ENCODE assay signal across 8 mouse cellular contexts in genomic region chr14:59598260-59598627, GRCm38 (mm10). TPM values are rescaled to one million over a fixed set of nuclear protein-coding genes. Genes with fewer than 3 reads are reported as not detected.
DNase-seq lines count a peak whose midpoint lies in the region; ATAC-seq and TF ChIP-seq lines count a peak whose summit lies in the region.

No protein-coding gene starts in this region.

- H3K9me3 ChIP-seq in heart, embryonic 13.5 days = no peaks in the 10 kb centered on the region
- no peaks in the 10 kb centered on the region for H3K9me3 ChIP-seq in E14TG2a.4 (ENCODE audit: low read length)
- no peaks in the 10 kb centered on the region for H3K9me3 ChIP-seq in forebrain, embryonic 16.5 days (ENCODE audit: control insufficient read depth, low read length)
- no peaks in the 10 kb centered on the region for H3K9me3 ChIP-seq in liver, postnatal 0 days (ENCODE audit: low read length)

- peak overlapping the region; percentile 76 for H3K27ac ChIP-seq in heart, embryonic 13.5 days (replicated peaks)
- H3K27ac ChIP-seq in forebrain, embryonic 16.5 days (ENCODE audit: low read length) = peak overlapping the region; percentile 84
- H3K27ac ChIP-seq in liver, postnatal 0 days (ENCODE audit: low read depth) = peak overlapping the region; percentile 86

- H3K9ac ChIP-seq in heart, embryonic 13.5 days = peak overlapping the region; percentile 88
- H3K9ac ChIP-seq in forebrain, embryonic 16.5 days (replicated peaks; ENCODE audit: low read depth, low read length) = peak overlapping the region; percentile 93
- H3K9ac ChIP-seq in liver, postnatal 0 days (replicated peaks) = peak overlapping the region; percentile 79

- H3K4me2 ChIP-seq in heart, embryonic 13.5 days = peak overlapping the region; percentile 90
- peak overlapping the region; percentile 74 for H3K4me2 ChIP-seq in forebrain, embryonic 16.5 days (ENCODE audit: low read length)
- peak overlapping the region; percentile 86 for H3K4me2 ChIP-seq in liver, postnatal 0 days (ENCODE audit: low read depth, low read length)

- H3K36me3 ChIP-seq in heart, embryonic 13.5 days = peaks cover 17% of the 10 kb centered on the region
- peaks cover 14% of the 10 kb centered on the region for H3K36me3 ChIP-seq in E14TG2a.4 (ENCODE audit: insufficient read depth, low read length)
- H3K36me3 ChIP-seq in forebrain, embryonic 16.5 days (ENCODE audit: control insufficient read depth, insufficient read depth) = no peaks in the 10 kb centered on the region
- H3K36me3 ChIP-seq in liver, postnatal 0 days (replicated peaks; ENCODE audit: insufficient read depth, low read length) = peaks cover 2% of the 10 kb centered on the region; the same call in 1 of the 2 replicates

- peaks cover 15% of the 10 kb centered on the region for H3K27me3 ChIP-seq in heart, embryonic 13.5 days (replicated peaks)
- no peaks in the 10 kb centered on the region for H3K27me3 ChIP-seq in E14TG2a.4 (ENCODE audit: insufficient read depth, low read length)
- 0 out of 2 replicates have a peak, but pooled peaks cover 6% of the 10 kb centered on the region for H3K27me3 ChIP-seq in forebrain, embryonic 16.5 days (replicated peaks; ENCODE audit: control insufficient read depth, insufficient read depth, low read length)
- H3K27me3 ChIP-seq in liver, postnatal 0 days (ENCODE audit: insufficient read depth, low read length) = no peaks in the 10 kb centered on the region

- H3K4me3 ChIP-seq in heart, embryonic 13.5 days = peak overlapping the region; percentile 76
- peak overlapping the region; percentile 93 for H3K4me3 ChIP-seq in E14TG2a.4 (replicated peaks; ENCODE audit: low read length)
- H3K4me3 ChIP-seq in forebrain, embryonic 16.5 days (replicated peaks; ENCODE audit: low read length) = peak overlapping the region; percentile 96
- peak overlapping the region; percentile 79 for H3K4me3 ChIP-seq in liver, postnatal 0 days (ENCODE audit: low read depth, low read length)

- peaks cover 15% of the 10 kb centered on the region for H3K4me1 ChIP-seq in heart, embryonic 13.5 days
- peaks cover 14% of the 10 kb centered on the region for H3K4me1 ChIP-seq in E14TG2a.4 (replicated peaks; ENCODE audit: low read depth, low read length)
- peaks cover 13% of the 10 kb centered on the region for H3K4me1 ChIP-seq in forebrain, embryonic 16.5 days (replicated peaks; ENCODE audit: control insufficient read depth, insufficient read depth, low read length)
- H3K4me1 ChIP-seq in liver, postnatal 0 days (ENCODE audit: insufficient read depth) = peaks cover 7% of the 10 kb centered on the region; the same call in 1 of the 2 replicates

- no peak for DNase-seq in heart, adult 9 months (ENCODE audit: low spot score in 2 of 2)
- no peak for DNase-seq in liver, postnatal 0 days
- no peak for DNase-seq in adipocyte (ENCODE audit: low spot score)
- DNase-seq in retina, postnatal 1 day = no peak
- no peak for DNase-seq in ovary, postnatal 10 days (ENCODE audit: low spot score)

- TF ChIP-seq EP300 in liver, postnatal 0 days (IDR thresholded peaks at IDR 0.05; ENCODE audit: low read depth) = no peak

- ATAC-seq in heart, embryonic 13.5 days (ENCODE audit: extremely low read depth, insufficient number of reproducible peaks, low FRiP score, low TSS enrichment) = no peak
- ATAC-seq in forebrain, embryonic 16.5 days = peak; percentile 56
- ATAC-seq in liver, postnatal 0 days = no peak

- WGBS in heart, embryonic 13.5 days = under 1% methylated on average over 8 of the region's 8 CpGs
- 7% methylated on average over 8 of the region's 8 CpGs for WGBS in forebrain, embryonic 16.5 days
- 1% methylated on average over 8 of the region's 8 CpGs for WGBS in liver, postnatal 0 days (ENCODE audit: insufficient replicate concordance)

- no peak for TF ChIP-seq CTCF in E14TG2a.4 (conservative IDR thresholded peaks at IDR 0.05; ENCODE audit: low read length)
- TF ChIP-seq CTCF in liver, postnatal 0 days (IDR thresholded peaks at IDR 0.05; ENCODE audit: low read depth) = no peak

RNA-seq across cellular contexts. Expression of gene Cdadc1, which starts 0.5 kb away (rescaled TPM):
- polyA plus RNA-seq in heart, embryonic 13.5 days (2015; fragmentation: Nextera tagmentation; extraction: Ambion mirVana) = 26.0 and 27.4 TPM in 2 replicates
- polyA plus RNA-seq in forebrain, embryonic 16.5 days (2015; fragmentation: Nextera tagmentation; extraction: Ambion mirVana) = 36.8 and 38.5 TPM in 2 replicates
- polyA plus RNA-seq in liver, postnatal 0 days (2015; fragmentation: Nextera tagmentation; extraction: Ambion mirVana) = 17.7 and 19.4 TPM in 2 replicates

RNA-seq across cellular contexts. Expression of gene Shisa2, which starts 26.9 kb away (rescaled TPM):
- polyA plus RNA-seq in heart, embryonic 13.5 days (2015; fragmentation: Nextera tagmentation; extraction: Ambion mirVana) = 9.1 and 10.8 TPM in 2 replicates
- polyA plus RNA-seq in forebrain, embryonic 16.5 days (2015; fragmentation: Nextera tagmentation; extraction: Ambion mirVana) = 11.4 and 14.2 TPM in 2 replicates
- polyA plus RNA-seq in liver, postnatal 0 days (2015; fragmentation: Nextera tagmentation; extraction: Ambion mirVana) = 0.26 and 0.50 TPM in 2 replicates
